Mouse (Mus musculus) heart, postnatal 0 days (tissue): Measurements from ENCODE around the gene Zcchc10.

Experiments used
- CTCF ChIP-seq: IDR thresholded peaks from 2 replicates; pipeline ENCODE4 v1.5.1; 2016; ENCODE audit warnings: antibody characterized with exemption, control low read depth, low read depth
- EP300 ChIP-seq: IDR thresholded peaks from 2 replicates; pipeline ENCODE4 v1.6.1; 2016; ENCODE audit warnings: antibody characterized with exemption, low read depth

GRCm38 (mm10) chr11:53367032-53367431 lies 42.6 kb downstream of the Zcchc10 start:
- TF ChIP-seq CTCF (no peak), EP300 (no peak)
